Mouse (Mus musculus) lung, embryonic 15.5 days (tissue): ENCODE measurements at regions not wholly inside any gene's neighbourhood (a gene's known extent, or its start where the extent isn't known, plus 50 kb on each side); places are given as distances from the start of the nearest gene placed in this dataset.

Source experiments
- ATAC-seq: fragments of 200-750 bp; cut with Nextera tagmentation; 2 replicates; pipeline ENCODE4 v1.8.0; 2017; ENCODE audit warnings: moderate number of reproducible peaks, borderline replicate concordance; ENCODE audit not compliant: low FRiP score, low TSS enrichment; ENCODE audit errors: extremely low read depth
- H3K27ac ChIP-seq: fragments of 300-500 bp; sonication (generic); 2 replicates; pipeline ENCODE4 v1.5.1; 2015; ENCODE audit warnings: moderate library complexity, mild to moderate bottlenecking, inconsistent platforms
- H3K27me3 ChIP-seq: fragments of 300-500 bp; sonication (generic); 2 replicates; pipeline ENCODE4 v1.6.1; 2015; ENCODE audit warnings: inconsistent platforms
- H3K36me3 ChIP-seq: fragments of 300-500 bp; sonication (generic); 2 replicates; pipeline ENCODE4 v1.6.1; 2015; ENCODE audit warnings: inconsistent platforms
- H3K4me1 ChIP-seq: fragments of 300-500 bp; sonication (generic); 2 replicates; pipeline ENCODE4 v1.6.1; 2015; ENCODE audit warnings: inconsistent platforms
- H3K4me2 ChIP-seq: fragments of 300-500 bp; sonication (generic); 2 replicates; pipeline ENCODE4 v1.6.1; 2015; ENCODE audit warnings: inconsistent platforms, mild to moderate bottlenecking, moderate library complexity
- H3K4me3 ChIP-seq: fragments of 300-500 bp; sonication (generic); 2 replicates; pipeline ENCODE4 v1.5.1; 2015; ENCODE audit warnings: mild to moderate bottlenecking, inconsistent platforms
- H3K9ac ChIP-seq: fragments of 300-500 bp; sonication (generic); 2 replicates; pipeline ENCODE4 v1.6.1; 2015; ENCODE audit warnings: inconsistent platforms
- H3K9me3 ChIP-seq: fragments of 300-500 bp; sonication (generic); 2 replicates; pipeline ENCODE4 v1.6.1; 2016; ENCODE audit warnings: inconsistent platforms
- WGBS: fragments of 180-500 bp; shearing (Covaris S2); methylation state at CpG from one replicate; pipeline ENCODE4 v1.1.7; 2015; 5-methylcytosine and 5-hydroxymethylcytosine counted together

- Histone ChIP-seq H3K36me3 (no peaks in the 10 kb centered on the region), H3K4me1 (no peaks in the 10 kb centered on the region), H3K27ac (no peak overlapping the region), H3K4me3 (no peak overlapping the region), H3K9ac (no peak overlapping the region), H3K4me2 (no peak overlapping the region), H3K27me3 (no peaks in the 10 kb centered on the region), H3K9me3 (no peaks in the 10 kb centered on the region)
- 59% methylated on average over 11 of the region's 11 CpGs for WGBS
- no peak for ATAC-seq
Observed at GRCm38 (mm10) chr1:30536989-30537975, 336.4 kb downstream of the Phf3 start.

DNA sequence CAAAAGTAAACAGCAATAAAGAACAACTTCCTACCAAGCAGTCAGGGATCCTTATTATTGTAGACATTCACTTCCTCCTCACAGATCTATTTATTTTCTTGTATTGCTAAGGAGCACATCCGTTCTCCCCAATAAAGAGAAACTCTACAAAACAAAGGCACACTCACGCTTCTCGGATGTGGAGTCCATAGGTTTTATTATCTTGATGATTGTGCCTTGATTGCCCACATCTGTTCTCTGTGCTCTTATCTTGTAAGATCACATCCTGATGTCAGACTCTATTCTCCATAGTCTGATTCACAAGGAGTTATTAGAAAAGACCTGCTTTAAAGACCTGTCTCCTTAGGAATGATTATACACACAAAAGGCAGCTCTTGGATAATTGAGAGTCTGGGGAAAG lies 356.4 kb downstream of the Phf3 start:
- no peaks in the 10 kb centered on the region for H3K27me3 ChIP-seq
- H3K36me3 ChIP-seq: no peaks in the 10 kb centered on the region
- WGBS: 64% methylated on average over 3 of the region's 3 CpGs
- no peaks in the 10 kb centered on the region for H3K9me3 ChIP-seq
- no peak overlapping the region for H3K4me3 ChIP-seq
- H3K27ac ChIP-seq: no peak overlapping the region
- no peaks in the 10 kb centered on the region for H3K4me1 ChIP-seq
- H3K4me2 ChIP-seq: no peak overlapping the region
- no peak for ATAC-seq
- no peak overlapping the region for H3K9ac ChIP-seq

DNA sequence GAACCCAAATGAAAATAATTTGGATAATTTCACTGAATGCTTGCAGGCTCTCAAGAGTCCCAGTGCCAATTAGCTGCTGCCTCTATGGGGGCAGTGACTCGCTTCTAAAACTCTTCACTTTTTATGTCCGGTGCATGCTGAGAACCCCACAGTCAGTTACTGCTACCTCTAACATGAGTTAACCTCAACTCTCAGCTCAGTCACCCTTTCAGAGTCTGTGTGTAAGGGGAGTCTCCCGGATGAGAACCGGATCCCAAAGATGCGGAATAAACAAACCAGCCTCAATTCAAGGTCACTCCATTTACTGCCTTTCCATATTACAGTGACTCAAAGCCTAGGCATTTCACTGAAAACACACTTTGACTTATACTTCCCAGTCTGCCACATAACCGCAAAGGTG lies 357.9 kb downstream of the Phf3 start:
- no peak for ATAC-seq
- Histone ChIP-seq H3K9me3 (no peaks in the 10 kb centered on the region), H3K4me3 (no peak overlapping the region)

DNA sequence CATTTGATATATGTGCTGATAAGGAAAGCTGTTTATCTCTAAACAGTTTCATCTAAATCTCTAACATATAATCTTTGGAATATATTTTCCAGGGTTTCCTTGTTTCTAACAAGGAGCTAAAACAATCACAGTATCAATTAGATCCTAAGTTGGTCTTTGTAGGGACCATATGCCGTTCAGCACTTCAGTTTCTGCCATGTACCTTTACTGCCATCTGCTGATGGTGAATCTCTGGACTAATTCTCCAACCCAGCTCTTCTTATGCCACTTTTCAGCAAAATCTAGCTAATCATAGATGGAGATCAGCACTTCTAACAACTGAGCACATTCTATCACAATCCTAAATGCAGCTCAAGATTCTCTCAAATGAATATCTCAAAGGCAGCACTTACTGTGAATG lies 370.5 kb downstream of the Phf3 start:
- no peaks in the 10 kb centered on the region for H3K27me3 ChIP-seq
- ATAC-seq: no peak
- no peaks in the 10 kb centered on the region for H3K4me1 ChIP-seq
- no peaks in the 10 kb centered on the region for H3K36me3 ChIP-seq
- H3K9me3 ChIP-seq: no peaks in the 10 kb centered on the region
- H3K4me2 ChIP-seq: no peak overlapping the region
- no peak overlapping the region for H3K9ac ChIP-seq
- H3K4me3 ChIP-seq: no peak overlapping the region
- H3K27ac ChIP-seq: no peak overlapping the region
- WGBS: 35% methylated on average over 1 of the region's 1 CpGs

More for the DNA sequence above, 357.9 kb downstream of the Phf3 start:
- Histone ChIP-seq H3K9ac (no peak overlapping the region), H3K36me3 (no peaks in the 10 kb centered on the region), H3K4me1 (no peaks in the 10 kb centered on the region), H3K27me3 (no peaks in the 10 kb centered on the region), H3K27ac (no peak overlapping the region), H3K4me2 (no peak overlapping the region)
- 89% methylated on average over 6 of the region's 6 CpGs for WGBS

- no peak overlapping the region for H3K4me3 ChIP-seq
- no peaks in the 10 kb centered on the region for H3K36me3 ChIP-seq
- H3K9ac ChIP-seq: no peak overlapping the region
- ATAC-seq: no peak
- 90% methylated on average over 4 of the region's 4 CpGs for WGBS
- H3K27me3 ChIP-seq: no peaks in the 10 kb centered on the region
- no peak overlapping the region for H3K4me2 ChIP-seq
- no peak overlapping the region for H3K27ac ChIP-seq
- no peaks in the 10 kb centered on the region for H3K4me1 ChIP-seq
- no peaks in the 10 kb centered on the region for H3K9me3 ChIP-seq
Observed at GRCm38 (mm10) chr1:30460295-30460958, 413.3 kb downstream of the Phf3 start.

DNA sequence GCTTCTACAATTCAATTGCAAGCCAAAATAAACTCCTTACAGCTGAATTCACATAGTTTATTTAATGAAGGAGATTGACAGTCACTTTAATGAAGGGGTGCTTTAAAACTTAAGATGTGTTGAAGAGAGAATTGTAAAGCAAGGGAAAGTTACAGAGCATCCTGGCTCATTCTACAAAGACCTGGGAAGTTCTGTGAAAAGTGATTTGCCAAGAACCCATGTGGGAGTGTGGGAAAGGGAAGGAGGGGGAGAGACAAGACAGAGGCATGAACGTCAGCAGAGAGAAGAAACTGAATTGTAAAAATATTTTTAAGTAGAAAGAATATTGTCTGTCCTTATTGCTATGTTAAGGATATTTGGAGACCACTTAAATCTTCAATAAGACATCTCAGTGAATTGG lies 435.8 kb downstream of the Phf3 start:
- Histone ChIP-seq H3K36me3 (no peaks in the 10 kb centered on the region), H3K9ac (no peak overlapping the region), H3K4me3 (no peak overlapping the region), H3K9me3 (no peaks in the 10 kb centered on the region), H3K27me3 (no peaks in the 10 kb centered on the region), H3K4me1 (no peaks in the 10 kb centered on the region), H3K27ac (no peak overlapping the region), H3K4me2 (no peak overlapping the region)
- ATAC-seq: no peak
- 23% methylated on average over 1 of the region's 1 CpGs for WGBS

DNA sequence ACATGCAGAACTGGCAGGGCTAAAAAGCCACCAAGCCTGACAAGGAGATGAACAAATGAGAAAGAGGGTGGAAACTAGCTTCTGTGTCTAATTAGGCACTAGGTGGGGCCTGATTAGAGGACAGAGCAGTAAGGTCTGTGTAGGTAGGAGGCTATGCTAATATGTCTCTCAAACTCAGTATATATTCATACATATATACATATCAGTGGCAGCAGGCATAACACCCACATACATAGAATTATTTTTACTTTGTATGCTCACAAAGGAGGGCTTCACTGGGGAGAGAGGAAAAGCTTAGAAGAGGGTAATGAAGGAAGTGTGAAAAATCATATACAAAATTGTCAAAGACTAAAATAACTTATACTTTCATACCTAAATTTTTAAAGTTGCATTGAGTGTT lies 457.1 kb downstream of the Phf3 start:
- Histone ChIP-seq H3K4me2 (no peak overlapping the region), H3K27ac (no peak overlapping the region), H3K9me3 (no peaks in the 10 kb centered on the region), H3K4me1 (no peaks in the 10 kb centered on the region), H3K27me3 (no peaks in the 10 kb centered on the region), H3K4me3 (no peak overlapping the region), H3K36me3 (no peaks in the 10 kb centered on the region), H3K9ac (no peak overlapping the region)
- ATAC-seq: no peak

GRCm38 (mm10) chr1:30414881-30415439 lies 458.8 kb downstream of the Phf3 start:
- no peaks in the 10 kb centered on the region for H3K36me3 ChIP-seq
- no peaks in the 10 kb centered on the region for H3K4me1 ChIP-seq
- no peaks in the 10 kb centered on the region for H3K27me3 ChIP-seq
- WGBS: 33% methylated on average over 2 of the region's 2 CpGs
- ATAC-seq: no peak
- no peak overlapping the region for H3K4me3 ChIP-seq
- no peaks in the 10 kb centered on the region for H3K9me3 ChIP-seq
- no peak overlapping the region for H3K9ac ChIP-seq
- H3K4me2 ChIP-seq: no peak overlapping the region
- no peak overlapping the region for H3K27ac ChIP-seq
